Mouse (Mus musculus): ENCODE data around the gene Ado.

DNA sequence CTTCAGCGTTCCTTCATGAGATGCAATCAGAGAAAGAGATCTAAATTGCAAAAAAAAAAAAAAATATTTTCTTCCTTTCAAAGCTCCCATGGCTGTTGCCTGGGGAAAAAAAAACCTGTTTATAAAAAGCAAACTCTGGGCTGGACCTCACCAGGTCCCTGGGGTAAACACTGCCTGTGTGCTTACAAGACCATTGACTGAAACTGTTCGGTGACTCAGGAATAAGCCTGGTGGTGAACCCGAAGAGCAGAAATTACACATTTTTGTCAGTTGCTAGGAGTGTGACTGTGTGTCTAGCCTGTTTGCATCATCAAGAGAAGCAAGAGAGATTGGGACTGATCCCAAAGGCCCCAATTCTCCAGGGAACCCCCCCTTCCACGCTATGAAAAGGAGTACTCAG, 19.0 kb downstream of the Ado start:
- TF ChIP-seq CTCF (IDR thresholded peaks at IDR 0.05; ENCODE audit: low read depth, low read length) (no peak), POLR2A (IDR thresholded peaks at IDR 0.05; ENCODE audit: borderline replicate concordance, low read depth, low read length) (no peak)

Measured in bone marrow macrophage, adult 2 months (primary cell).